Mouse (Mus musculus) embryonic fibroblast, embryonic 13.5 days (primary cell): ENCODE measurements around the gene Zrsr1. TPM values are rescaled to one million over a fixed set of nuclear protein-coding genes. Genes with fewer than 3 reads are reported as not detected.
A peak's percentile ranks its signal among the peaks of the same experiment; 100 is the strongest.

ENCODE experiments used
- H3K27ac ChIP-seq: 2 replicates; pipeline ENCODE4 v1.5.1; 2012; ENCODE audit warnings: low read length, control low read depth, inconsistent platforms; ENCODE audit not compliant: insufficient read depth
- H3K4me1 ChIP-seq: 2 replicates; pipeline ENCODE4 v1.6.1; 2011; ENCODE audit warnings: low read length; ENCODE audit not compliant: control insufficient read depth, insufficient read depth
- H3K4me3 ChIP-seq: 2 replicates; pipeline ENCODE4 v1.5.1; 2011; ENCODE audit warnings: mild to moderate bottlenecking, control low read depth, low read length; ENCODE audit not compliant: insufficient read depth
- CTCF ChIP-seq: IDR thresholded peaks from 2 replicates; pipeline ENCODE4 v1.5.1; 2011; ENCODE audit warnings: mild to moderate bottlenecking, control low read depth, low read length, moderate library complexity, borderline replicate concordance; ENCODE audit not compliant: insufficient read depth
- POLR2A ChIP-seq: IDR thresholded peaks from 2 replicates; pipeline ENCODE4 v1.6.1; 2011; ENCODE audit warnings: low read depth, mild to moderate bottlenecking, control low read depth, low read length, moderate library complexity
- polyA plus RNA-seq: library from polyadenylated mRNA; stranded (reverse); fragments of >200 nt; gene quantifications from 2 replicates; pipeline ENCODE4 v1.2.4, GENCODE M21; 2011; ENCODE audit warnings: low read depth; ENCODE audit not compliant: missing spikeins, insufficient read length

Gene Zrsr1
- polyA plus RNA-seq = 11.0 and 12.6 TPM in 2 replicates

- no peak for TF ChIP-seq CTCF
- TF ChIP-seq POLR2A = peak; percentile 89
- H3K27ac ChIP-seq = peak within 1 kb of the TSS; percentile 53; the same call in 1 of the 2 replicates
- H3K4me3 ChIP-seq = peak within 1 kb of the TSS; percentile 48
- H3K4me1 ChIP-seq = no peaks in the 10 kb centered on the region
Observed at GRCm38 (mm10) chr11:22971835-22972709, at the start of gene Zrsr1. TSS of gene Zrsr1 (plus strand) at chr11:22972005.

- TF ChIP-seq CTCF = no peak
- no peak for TF ChIP-seq POLR2A
- H3K4me3 ChIP-seq = no peak overlapping the region
- no peaks in the 10 kb centered on the region for H3K4me1 ChIP-seq
- no peak overlapping the region for H3K27ac ChIP-seq
Observed at GRCm38 (mm10) chr11:22922546-22922945, 49.3 kb upstream of the Zrsr1 start.

GRCm38 (mm10) chr11:22923606-22924005 lies 48.2 kb upstream of the Zrsr1 start:
- Histone ChIP-seq H3K4me1 (no peaks in the 10 kb centered on the region), H3K4me3 (no peak overlapping the region), H3K27ac (no peak overlapping the region)
- TF ChIP-seq CTCF (no peak), POLR2A (no peak)

GRCm38 (mm10) chr11:22928586-22929169 lies 43.1 kb upstream of the Zrsr1 start:
- TF ChIP-seq POLR2A = no peak
- no peak for TF ChIP-seq CTCF
- no peak overlapping the region for H3K27ac ChIP-seq

GRCm38 (mm10) chr11:22930129-22930528 lies 41.7 kb upstream of the Zrsr1 start:
- no peaks in the 10 kb centered on the region for H3K4me1 ChIP-seq
- H3K4me3 ChIP-seq = no peak overlapping the region
- TF ChIP-seq CTCF (no peak), POLR2A (no peak)
- no peak overlapping the region for H3K27ac ChIP-seq

More at GRCm38 (mm10) chr11:22928586-22929169, 43.1 kb upstream of the Zrsr1 start:
- Histone ChIP-seq H3K4me3 (no peak overlapping the region), H3K4me1 (no peaks in the 10 kb centered on the region)

GRCm38 (mm10) chr11:22931320-22931905 lies 40.4 kb upstream of the Zrsr1 start:
- H3K4me1 ChIP-seq = no peaks in the 10 kb centered on the region

GRCm38 (mm10) chr11:22932167-22932566 lies 39.6 kb upstream of the Zrsr1 start:
- no peak overlapping the region for H3K27ac ChIP-seq
- no peak overlapping the region for H3K4me3 ChIP-seq
- TF ChIP-seq POLR2A (no peak), CTCF (no peak)

More at GRCm38 (mm10) chr11:22931320-22931905, 40.4 kb upstream of the Zrsr1 start:
- Histone ChIP-seq H3K4me3 (no peak overlapping the region), H3K27ac (no peak overlapping the region)
- no peak for TF ChIP-seq CTCF
- TF ChIP-seq POLR2A = no peak

GRCm38 (mm10) chr11:22936446-22937125 lies 35.2 kb upstream of the Zrsr1 start:
- Histone ChIP-seq H3K4me3 (no peak overlapping the region), H3K27ac (no peak overlapping the region), H3K4me1 (no peaks in the 10 kb centered on the region)
- TF ChIP-seq POLR2A (no peak), CTCF (no peak)

More at GRCm38 (mm10) chr11:22932167-22932566, 39.6 kb upstream of the Zrsr1 start:
- H3K4me1 ChIP-seq = no peaks in the 10 kb centered on the region

GRCm38 (mm10) chr11:22937716-22938316 lies 34.0 kb upstream of the Zrsr1 start:
- Histone ChIP-seq H3K27ac (no peak overlapping the region), H3K4me3 (no peak overlapping the region), H3K4me1 (no peaks in the 10 kb centered on the region)
- TF ChIP-seq CTCF (no peak), POLR2A (no peak)
